Mouse (Mus musculus) liver, embryonic 14.5 days (tissue): Measurements from ENCODE around the gene Sall2. TPM values are rescaled to one million over a fixed set of nuclear protein-coding genes. Genes with fewer than 3 reads are reported as not detected.

Experiments used
- ATAC-seq: fragments of 200-750 bp; cut with Nextera tagmentation; 2 replicates; pipeline ENCODE4 v1.8.0; 2017; ENCODE audit warnings: moderate number of reproducible peaks, mild to moderate bottlenecking, moderate library complexity; ENCODE audit not compliant: insufficient read depth
- DNase-seq, 3 experiments: peaks; one replicate each; pipeline ENCODE4 v3.0.0-alpha.2; 2012 to 2013; ENCODE audit warnings: low read depth in 3 of 3, low spot score in 3 of 3
- H3K27ac ChIP-seq: fragments of 300-500 bp; sonication (generic); 2 replicates; pipeline ENCODE4 v1.5.1; 2014; ENCODE audit warnings: moderate library complexity, mild to moderate bottlenecking, control low read depth, inconsistent platforms
- H3K27me3 ChIP-seq: fragments of 300-500 bp; sonication (generic); 2 replicates; pipeline ENCODE4 v1.6.1; 2014; ENCODE audit warnings: mild to moderate bottlenecking, low read length, moderate library complexity; ENCODE audit not compliant: control insufficient read depth, insufficient read depth
- H3K36me3 ChIP-seq: fragments of 300-500 bp; sonication (generic); replicated peaks from 2 replicates; pipeline ENCODE4 v1.6.1; 2014; ENCODE audit warnings: low read depth; ENCODE audit not compliant: control insufficient read depth, insufficient read depth
- H3K4me1 ChIP-seq, 2 experiments: fragments of 200-500 bp in 1 of 2; fragments of 300-500 bp in 1 of 2; sonication (generic) in 1 of 2; replicated peaks; 2 replicates each; pipeline ENCODE4 v1.6.1; 2012 to 2014; ENCODE audit warnings: antibody characterized with exemption in 1 of 2, inconsistent platforms in 1 of 2, low read length in 1 of 2; ENCODE audit not compliant: control insufficient read depth in 2 of 2, insufficient read depth in 2 of 2
- H3K4me2 ChIP-seq: fragments of 300-500 bp; sonication (generic); 2 replicates; pipeline ENCODE4 v1.6.1; 2014; ENCODE audit warnings: low read depth, mild to moderate bottlenecking, control low read depth, moderate library complexity
- H3K4me3 ChIP-seq, 2 experiments: fragments of 200-500 bp in 1 of 2; fragments of 300-500 bp in 1 of 2; sonication (generic) in 1 of 2; 2 replicates each; pipeline ENCODE4 v1.5.1; 2012 to 2014; ENCODE audit warnings: low read depth in 2 of 2, low read length in 2 of 2, mild to moderate bottlenecking in 2 of 2, control low read depth in 1 of 2, inconsistent platforms in 1 of 2, moderate library complexity in 1 of 2; ENCODE audit not compliant: insufficient read depth in 1 of 2
- H3K9ac ChIP-seq: fragments of 300-500 bp; sonication (generic); replicated peaks from 2 replicates; pipeline ENCODE4 v1.6.1; 2014; ENCODE audit warnings: mild to moderate bottlenecking, control low read depth, moderate library complexity
- H3K9me3 ChIP-seq: fragments of 300-500 bp; sonication (generic); 2 replicates; pipeline ENCODE4 v1.6.1; 2016; ENCODE audit warnings: low read length, mixed read lengths; ENCODE audit not compliant: control insufficient read depth
- CTCF ChIP-seq: IDR thresholded peaks from 2 replicates; pipeline ENCODE4 v1.5.1; 2016; ENCODE audit warnings: antibody characterized with exemption, low read depth, control low read depth
- EP300 ChIP-seq: IDR thresholded peaks from 2 replicates; pipeline ENCODE4 v1.6.1; 2016; ENCODE audit warnings: antibody characterized with exemption, low read depth
- WGBS: fragments of 180-500 bp; shearing (Covaris S2); extraction: QIAGEN DNeasy Blood & Tissue Kit; methylation state at CpG from one replicate; pipeline ENCODE4 v1.1.7; 2014; ENCODE audit not compliant: insufficient replicate concordance; 5-methylcytosine and 5-hydroxymethylcytosine counted together
- polyA plus RNA-seq, 2 experiments: library from polyadenylated mRNA; depleted of rRNA in 1 of 2; stranded (reverse) in 1 of 2; unstranded in 1 of 2; fragments of >200 nt; fragmentation: Nextera tagmentation in 1 of 2; extraction: Ambion mirVana in 1 of 2; gene quantifications; 2 replicates each; pipeline versions ENCODE4 v1.2.1 to v1.2.3; 2012 to 2014

The Sall2 gene
- polyA plus RNA-seq (2012; rRNA removed) (0.76 and 0.84 TPM in 2 replicates), polyA plus RNA-seq (2014; fragmentation: Nextera tagmentation; extraction: Ambion mirVana) (0.54 and 0.66 TPM in 2 replicates)

GRCm38 (mm10) chr14:52327910-52328812, at the start of gene Sall2:
Gene Sall2 (minus strand): TSS chr14:52328762.
- 3% methylated on average over 26 of the region's 26 CpGs for WGBS
- Histone ChIP-seq H3K9ac (no peak within 1 kb of the TSS), H3K27ac (no peak within 1 kb of the TSS), H3K36me3 (no peaks in the 10 kb centered on the region), H3K27me3 (peaks cover 53% of the 10 kb centered on the region), H3K4me1 (no peaks in the 10 kb centered on the region), H3K4me3 (peak within 1 kb of the TSS in 1 of 2 experiments; percentile 42; a peak in 2 of 4 replicates), H3K9me3 (no peaks in the 10 kb centered on the region), H3K4me2 (peak within 1 kb of the TSS; percentile 13; the same call in 1 of the 2 replicates)
- no peak for ATAC-seq
- TF ChIP-seq CTCF, result no peak
- no peak for DNase-seq

- ATAC-seq (no peak), DNase-seq (no peak)
- 68% methylated on average over 3 of the region's 3 CpGs for WGBS
- H3K27me3 ChIP-seq, result no peaks in the 10 kb centered on the region
- no peak overlapping the region for H3K4me2 ChIP-seq
- TF ChIP-seq EP300 (no peak), CTCF (no peak)
- H3K4me1 ChIP-seq, result no peaks in the 10 kb centered on the region
- no peak overlapping the region for H3K4me3 ChIP-seq
- no peak overlapping the region for H3K9ac ChIP-seq
- H3K9me3 ChIP-seq, result no peaks in the 10 kb centered on the region
- H3K27ac ChIP-seq, result no peak overlapping the region
- H3K36me3 ChIP-seq, result no peaks in the 10 kb centered on the region
Observed at GRCm38 (mm10) chr14:52368741-52369140, 40.2 kb upstream of the Sall2 start.

GRCm38 (mm10) chr14:52356308-52356707, 27.7 kb upstream of the Sall2 start, which contains the start of gene Olfr1513:
Gene Olfr1513 (minus strand): TSS chr14:52356408.
- H3K4me3 ChIP-seq, result no peak within 1 kb of the TSS
- no peak for TF ChIP-seq CTCF
- no peak for TF ChIP-seq EP300
- H3K36me3 ChIP-seq, result no peaks in the 10 kb centered on the region
- no peak within 1 kb of the TSS for H3K4me2 ChIP-seq
- no peak within 1 kb of the TSS for H3K27ac ChIP-seq
- H3K9me3 ChIP-seq, result no peaks in the 10 kb centered on the region
- H3K9ac ChIP-seq, result no peak within 1 kb of the TSS
- DNase-seq, result no peak
- WGBS, result 48% methylated on average over 4 of the region's 4 CpGs
- H3K4me1 ChIP-seq, result no peaks in the 10 kb centered on the region
- no peak for ATAC-seq
- H3K27me3 ChIP-seq, result no peaks in the 10 kb centered on the region

- H3K27me3 ChIP-seq, result no peaks in the 10 kb centered on the region
- DNase-seq (no peak), ATAC-seq (no peak)
- WGBS, result 62% methylated on average over 6 of the region's 6 CpGs
- no peak overlapping the region for H3K9ac ChIP-seq
- H3K27ac ChIP-seq, result no peak overlapping the region
- no peaks in the 10 kb centered on the region for H3K36me3 ChIP-seq
- H3K4me2 ChIP-seq, result no peak overlapping the region
- H3K4me3 ChIP-seq, result no peak overlapping the region
- H3K4me1 ChIP-seq, result peaks cover 0 to 5% of the 10 kb centered on the region in 2 experiments; a peak in 2 of 4 replicates
- TF ChIP-seq EP300, result no peak
- no peak for TF ChIP-seq CTCF
- no peaks in the 10 kb centered on the region for H3K9me3 ChIP-seq
Observed at GRCm38 (mm10) chr14:52339512-52339852, 10.9 kb upstream of the Sall2 start.

DNA sequence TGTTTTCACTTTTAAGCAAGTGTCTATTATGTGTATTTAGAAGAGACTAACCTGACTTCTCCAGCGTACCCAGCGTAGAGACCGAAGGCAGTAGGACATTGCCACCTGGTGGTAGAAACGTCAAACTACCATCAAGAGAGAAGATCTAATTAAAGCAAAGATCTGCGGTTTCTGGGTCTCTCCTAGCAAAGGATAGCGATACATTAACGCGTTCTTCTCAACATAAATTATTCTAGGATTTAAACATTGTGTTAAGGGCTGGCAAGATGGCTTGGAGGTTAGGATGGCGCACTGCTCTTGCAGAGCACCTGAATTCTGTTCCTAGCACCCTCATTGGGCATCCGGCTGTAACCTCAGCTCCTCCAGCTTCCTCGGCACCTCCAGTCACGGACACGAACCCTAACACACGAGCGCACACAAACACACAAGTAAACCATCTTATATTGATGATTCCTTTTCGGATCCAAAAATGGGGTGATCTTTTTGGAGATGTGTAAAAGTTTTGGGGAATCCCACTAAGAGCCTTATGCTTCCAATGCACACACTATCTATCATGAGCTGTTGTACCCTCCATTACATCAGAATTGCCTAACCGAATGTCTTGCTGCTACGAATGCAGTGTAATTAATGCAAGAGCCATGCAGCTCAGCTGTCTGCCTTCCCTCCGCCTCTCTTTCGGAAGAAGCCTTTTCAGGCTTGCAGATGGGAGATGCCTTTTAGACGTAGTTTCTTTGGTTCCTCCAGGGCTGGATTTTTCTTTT, 10.4 kb upstream of the Sall2 start:
- no peak overlapping the region for H3K4me3 ChIP-seq
- no peak overlapping the region for H3K27ac ChIP-seq
- WGBS, result 25% methylated on average over 21 of the region's 21 CpGs
- no peak for TF ChIP-seq EP300
- peak; percentile 79 for TF ChIP-seq CTCF
- no peaks in the 10 kb centered on the region for H3K27me3 ChIP-seq
- H3K4me2 ChIP-seq, result 0 out of 2 replicates have a peak overlapping the region, but pooled peaks have one; percentile 6
- no peaks in the 10 kb centered on the region for H3K36me3 ChIP-seq
- peaks cover 0 to 5% of the 10 kb centered on the region in 2 experiments; a peak in 2 of 4 replicates for H3K4me1 ChIP-seq
- H3K9me3 ChIP-seq, result no peaks in the 10 kb centered on the region
- H3K9ac ChIP-seq, result no peak overlapping the region
- DNase-seq, result peak; percentile 45 to 55 (median 48)
- no peak for ATAC-seq
